Mouse (Mus musculus): Measurements from ENCODE around the gene Crtc2. TPM values are rescaled to one million over a fixed set of nuclear protein-coding genes. Genes with fewer than 3 reads are reported as not detected.
"Not testable (repeated sequence)": the region's sequence is repeated elsewhere in the genome, so short reads cannot be mapped to it uniquely, and the experiment has no call there.

Crtc2 gene
- total RNA-seq, 4 experiments from 2014 or later: 39.7 to 43.8 (median 42.8) TPM

DNA sequence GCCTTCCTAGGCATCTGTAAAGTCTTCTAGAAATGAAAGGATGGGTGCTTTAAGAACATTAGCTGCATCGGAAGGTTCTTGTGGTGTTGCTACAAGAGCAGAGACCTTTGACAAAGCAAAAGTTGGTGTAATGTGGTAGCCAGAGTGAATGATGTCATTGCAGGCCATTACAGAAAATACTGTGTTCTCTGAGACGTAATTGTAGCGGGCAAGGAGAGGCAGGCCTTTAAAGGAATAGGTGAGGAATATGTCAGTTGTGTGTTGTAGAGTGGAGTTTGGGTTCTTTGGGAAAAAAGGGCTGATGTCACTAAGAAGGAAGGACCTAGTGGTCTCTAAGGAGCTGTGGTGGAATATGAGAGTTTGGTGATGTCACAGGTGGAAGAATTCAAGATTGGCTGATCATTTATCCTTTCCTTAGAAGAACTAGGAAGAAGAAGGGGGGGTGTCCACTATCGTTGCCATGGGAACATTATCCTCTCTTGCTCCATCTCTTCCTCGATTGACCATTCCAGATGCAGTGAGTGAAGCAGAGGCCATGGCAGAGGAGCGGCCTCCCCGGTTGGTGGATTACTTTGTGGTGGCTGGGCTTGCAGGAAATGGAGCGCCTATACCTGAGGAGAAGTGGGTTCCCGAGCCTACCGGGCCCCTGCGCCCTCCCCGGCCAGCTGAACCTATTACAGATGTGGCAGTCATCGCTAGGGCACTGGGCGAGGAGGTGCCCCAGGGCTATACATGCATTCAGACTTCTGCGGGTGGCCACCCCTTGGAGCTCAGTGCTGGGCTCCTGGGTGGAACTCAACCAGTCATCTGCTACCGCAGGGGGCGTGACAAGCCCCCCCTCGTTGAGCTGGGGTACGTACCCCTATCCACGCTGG lies 13.2 kb downstream of the Crtc2 start:
- no peak for DNase-seq (ENCODE audit: low spot score in 2 of 2)

DNA sequence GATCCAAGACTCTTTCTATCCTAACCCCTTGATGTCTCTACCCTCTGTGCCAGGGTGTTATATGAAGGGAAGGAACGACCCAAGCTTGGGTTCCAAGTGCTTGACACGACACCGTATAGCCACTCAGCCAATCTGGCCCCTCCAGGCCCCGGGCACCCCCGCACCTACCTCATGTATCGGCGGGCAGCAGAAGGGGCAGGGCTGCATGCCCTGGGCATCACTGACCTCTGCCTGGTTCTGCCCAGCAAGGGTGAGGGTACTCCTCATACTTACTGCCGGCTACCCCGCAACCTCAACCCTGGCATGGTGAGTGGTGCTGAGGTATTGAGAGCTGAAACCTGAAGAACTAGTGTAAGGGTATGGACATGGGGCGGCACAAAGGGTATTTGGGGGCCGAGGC lies 14.2 kb downstream of the Crtc2 start:
- no peak for DNase-seq (ENCODE audit: low spot score in 2 of 2)

DNA sequence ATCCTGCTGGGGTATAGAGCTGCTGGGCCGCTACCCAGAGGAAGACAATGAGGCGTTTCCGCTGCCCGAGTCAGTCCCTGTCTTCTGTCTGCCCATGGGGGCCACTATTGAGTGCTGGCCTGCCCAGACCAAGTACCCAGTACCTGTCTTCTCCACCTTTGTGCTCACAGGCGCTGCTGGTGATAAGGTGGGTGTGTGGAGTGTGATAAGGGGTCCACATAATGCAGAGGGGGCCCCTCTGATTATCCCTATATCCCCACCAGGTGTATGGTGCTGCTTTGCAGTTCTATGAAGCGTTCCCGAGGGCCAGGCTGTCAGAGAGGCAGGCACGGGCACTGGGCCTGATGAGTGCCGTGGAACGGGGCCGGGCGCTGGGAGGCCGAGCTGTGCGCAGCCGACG lies 15.0 kb downstream of the Crtc2 start:
- no peak for DNase-seq (ENCODE audit: low spot score in 2 of 2)

GRCm38 (mm10) chr3:90270784-90271183 lies 16.8 kb downstream of the Crtc2 start:
- no peak for DNase-seq (ENCODE audit: low spot score in 2 of 2)

- DNase-seq (ENCODE audit: low spot score in 2 of 2): no peak
Observed at GRCm38 (mm10) chr3:90272170-90272569, 18.2 kb downstream of the Crtc2 start.

DNA sequence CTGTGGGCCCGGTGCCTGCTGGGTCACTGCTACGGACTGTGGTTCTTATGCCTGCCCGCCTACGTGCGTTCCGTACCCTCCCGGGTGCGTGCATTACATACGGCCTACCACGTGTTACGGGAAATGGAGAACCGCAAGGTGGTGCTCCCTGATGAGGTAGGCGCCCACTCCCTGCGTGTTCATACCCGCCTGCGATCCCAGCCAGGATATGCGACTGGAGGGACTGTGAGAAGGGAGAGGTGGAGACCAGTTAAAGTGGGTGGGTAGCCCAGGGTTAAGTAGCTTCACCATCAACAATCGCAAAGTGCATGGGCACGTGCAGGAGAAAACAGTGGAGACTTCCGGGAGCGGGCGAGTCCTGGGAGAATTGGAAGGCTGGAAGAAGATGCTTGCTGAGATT lies 19.9 kb downstream of the Crtc2 start:
- no peak for DNase-seq (ENCODE audit: low spot score in 2 of 2)

DNA sequence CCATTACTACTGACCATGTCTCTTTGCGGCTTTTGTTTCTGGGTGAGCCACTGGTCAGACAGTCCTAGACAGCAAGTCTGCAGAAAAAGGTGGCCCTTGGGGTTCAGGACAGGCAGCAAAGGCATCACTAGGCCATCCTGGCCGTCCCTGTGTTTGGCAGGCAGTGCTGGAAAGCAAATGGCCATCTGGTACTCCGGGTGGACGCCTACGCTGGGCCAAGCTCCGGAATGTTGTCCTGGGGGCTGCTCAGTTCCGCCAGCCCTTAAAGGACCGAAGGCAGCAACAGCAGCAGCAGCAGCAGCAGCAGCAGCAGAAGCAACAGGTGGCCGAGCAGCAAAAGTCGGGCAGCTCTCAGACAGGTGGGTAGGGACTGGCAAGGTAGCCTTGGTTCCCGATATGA lies 21.3 kb downstream of the Crtc2 start:
- DNase-seq (ENCODE audit: low spot score in 2 of 2): no peak

GRCm38 (mm10) chr3:90276858-90277257 lies 22.9 kb downstream of the Crtc2 start:
- DNase-seq (ENCODE audit: low spot score in 2 of 2): no peak

DNA sequence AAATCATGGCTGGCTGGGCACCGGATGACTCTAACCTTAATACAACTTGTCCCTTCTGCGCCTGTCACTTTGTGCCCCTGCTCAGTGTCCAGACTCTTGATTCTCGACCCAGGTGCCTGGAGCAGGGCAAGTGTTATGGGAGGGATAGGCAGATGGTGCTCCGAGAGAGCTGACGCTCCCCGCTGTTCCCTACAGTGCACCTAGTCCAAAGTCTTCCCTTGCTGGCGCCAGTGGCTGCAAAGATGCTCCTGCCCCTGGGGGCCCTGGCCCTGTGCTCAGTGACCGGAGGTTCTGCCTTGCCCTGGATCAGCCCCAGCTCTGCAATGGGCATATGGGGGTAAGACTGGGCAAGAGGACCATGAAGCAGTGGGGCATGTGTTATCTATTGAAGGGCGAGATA lies 23.8 kb downstream of the Crtc2 start:
- no peak for DNase-seq (ENCODE audit: low spot score in 2 of 2)

GRCm38 (mm10) chr3:90278211-90278610 lies 24.2 kb downstream of the Crtc2 start:
- no peak for DNase-seq (ENCODE audit: low spot score in 2 of 2)

GRCm38 (mm10) chr3:90279216-90279615 lies 25.3 kb downstream of the Crtc2 start:
- no peak for DNase-seq (ENCODE audit: low spot score in 2 of 2)

GRCm38 (mm10) chr3:90279743-90280142 lies 25.8 kb downstream of the Crtc2 start:
- DNase-seq (ENCODE audit: low spot score in 2 of 2): no peak

- DNase-seq (ENCODE audit: low spot score in 2 of 2): no peak
Observed at GRCm38 (mm10) chr3:90280708-90281107, 26.7 kb downstream of the Crtc2 start.

- no peak for DNase-seq (ENCODE audit: low spot score in 2 of 2)
Observed at GRCm38 (mm10) chr3:90284150-90284549, 30.2 kb downstream of the Crtc2 start.

DNA sequence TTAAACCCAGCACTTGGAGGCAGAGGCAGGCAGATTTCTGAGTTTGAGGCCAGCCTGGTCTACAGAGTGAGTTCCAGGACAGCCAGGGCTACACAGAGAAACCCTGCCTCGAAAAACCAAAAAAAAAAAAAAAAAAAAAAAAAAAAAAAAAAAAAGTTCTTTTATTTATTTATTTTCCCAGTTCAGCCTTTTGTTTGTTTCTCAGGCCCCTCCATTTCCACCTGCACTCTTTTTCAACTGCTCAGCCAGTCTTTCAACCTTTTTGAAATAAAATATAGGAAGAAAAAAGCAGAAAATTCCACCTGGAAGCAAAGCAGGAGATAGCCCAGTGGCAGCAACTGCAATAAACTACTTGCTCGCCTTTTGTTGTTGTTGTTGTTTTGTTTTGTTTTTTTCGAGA lies 35.4 kb downstream of the Crtc2 start:
- DNase-seq (ENCODE audit: low spot score in 2 of 2): not testable (repeated sequence)

- no peak for DNase-seq (ENCODE audit: low spot score in 2 of 2)
Observed at GRCm38 (mm10) chr3:90290602-90291001, 36.6 kb downstream of the Crtc2 start.

DNA sequence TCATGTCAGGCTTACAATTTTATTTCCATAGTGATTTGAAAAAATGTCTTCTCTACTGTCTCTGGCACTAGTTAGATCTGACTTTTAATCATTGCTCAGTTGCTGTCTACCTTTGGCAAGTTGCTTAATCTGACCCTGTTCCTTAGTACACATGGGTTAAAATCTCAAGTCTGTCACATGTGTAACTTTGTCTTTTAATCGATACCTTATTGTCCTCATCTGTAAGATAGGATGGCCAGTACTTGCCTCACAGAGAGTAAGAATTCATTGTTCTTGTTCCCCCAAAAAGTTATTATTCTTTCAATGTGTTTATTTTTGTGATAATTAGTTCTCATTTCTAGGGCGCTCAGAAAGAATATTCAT lies 38.0 kb downstream of the Crtc2 start:
- DNase-seq (ENCODE audit: low spot score in 2 of 2): no peak

DNA sequence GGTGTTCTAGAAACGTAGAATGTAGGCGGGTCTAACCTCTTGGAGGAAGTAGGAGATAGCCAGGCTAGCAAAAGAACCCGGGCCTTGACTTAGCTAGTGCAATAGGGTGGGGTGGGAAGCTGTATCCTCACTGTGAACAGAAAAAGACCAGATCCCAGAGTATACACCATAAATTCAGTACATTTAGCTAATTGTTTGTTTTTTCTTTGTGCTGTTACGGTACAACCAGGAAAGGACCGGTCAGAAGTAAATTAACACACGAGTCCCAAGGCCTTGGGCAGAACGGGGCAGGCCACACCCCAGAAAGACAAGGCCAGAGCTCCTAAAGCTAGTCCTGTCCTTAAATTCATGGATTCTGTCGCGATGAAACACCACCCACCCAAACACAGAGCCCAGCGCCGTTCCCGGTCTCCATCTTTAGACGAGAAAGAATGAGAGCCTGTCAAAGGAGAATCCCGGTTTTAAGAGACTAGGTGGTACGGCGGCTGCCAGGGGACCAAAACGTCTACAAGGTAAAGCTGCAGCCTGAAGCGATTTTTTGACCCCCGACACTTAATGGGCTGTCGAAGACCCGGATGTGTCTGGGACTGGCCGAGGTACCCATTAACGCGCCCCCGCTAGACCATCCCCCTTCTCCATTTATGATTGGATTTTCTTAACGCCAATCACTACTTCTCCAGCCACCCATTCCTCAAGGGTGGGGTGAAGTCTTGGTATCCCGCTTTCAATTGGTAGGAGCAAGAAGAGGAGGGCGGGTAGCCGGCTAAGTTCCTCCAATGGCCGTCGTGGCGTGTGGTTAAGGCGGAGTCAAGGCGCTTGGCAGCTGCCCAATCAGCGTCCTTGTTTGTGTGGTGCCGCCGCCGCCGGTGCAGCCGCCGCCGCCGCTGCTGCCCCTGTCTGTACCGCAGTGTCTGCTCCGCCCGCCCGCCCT lies 38.6 kb downstream of the Crtc2 start, which contains the start of gene Gatad2b:
TSS of gene Gatad2b (plus strand) at position 834 of the 931 bp plus-strand sequence.
- peak; percentile 99 to 100 for DNase-seq (ENCODE audit: low spot score in 2 of 2)

DNA sequence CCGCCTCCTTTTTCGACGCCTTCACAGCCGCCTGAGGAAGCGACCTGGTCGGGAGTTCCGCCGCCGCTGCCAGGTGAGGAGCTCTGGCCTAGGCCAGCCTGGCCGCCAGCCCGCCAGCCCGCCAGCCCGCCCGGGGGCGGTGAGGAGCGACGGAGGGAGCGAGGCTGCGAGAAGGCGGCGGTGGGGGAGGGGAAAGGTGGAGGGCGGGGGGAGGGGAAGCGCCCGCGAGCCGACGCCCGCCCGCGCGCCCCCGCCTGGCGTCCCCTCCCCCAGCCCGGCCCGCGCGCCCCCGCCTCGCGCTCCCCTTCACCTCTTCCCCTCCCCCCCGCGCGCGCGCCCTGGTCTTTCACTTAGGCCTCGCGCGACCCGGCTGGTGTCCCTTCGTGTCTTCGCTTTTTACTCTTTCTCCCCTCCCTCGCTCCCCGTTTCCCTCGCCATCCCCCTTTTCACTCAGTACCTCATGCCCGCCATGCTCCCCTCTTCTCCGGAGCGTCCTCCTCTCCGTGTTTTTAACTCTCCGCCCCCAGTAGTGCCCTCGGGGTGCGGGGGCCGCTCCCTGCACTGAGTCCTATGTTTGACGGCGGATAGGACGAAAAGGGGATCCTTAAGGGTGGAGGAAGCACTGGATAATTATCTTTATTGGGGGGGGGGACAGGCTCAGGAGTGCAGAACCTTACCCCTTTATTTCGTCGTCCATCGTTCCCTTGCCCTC lies 39.5 kb downstream of the Crtc2 start:
- peak in 1 of 2 experiments; percentile 19 for DNase-seq (ENCODE audit: low spot score in 2 of 2)

DNA sequence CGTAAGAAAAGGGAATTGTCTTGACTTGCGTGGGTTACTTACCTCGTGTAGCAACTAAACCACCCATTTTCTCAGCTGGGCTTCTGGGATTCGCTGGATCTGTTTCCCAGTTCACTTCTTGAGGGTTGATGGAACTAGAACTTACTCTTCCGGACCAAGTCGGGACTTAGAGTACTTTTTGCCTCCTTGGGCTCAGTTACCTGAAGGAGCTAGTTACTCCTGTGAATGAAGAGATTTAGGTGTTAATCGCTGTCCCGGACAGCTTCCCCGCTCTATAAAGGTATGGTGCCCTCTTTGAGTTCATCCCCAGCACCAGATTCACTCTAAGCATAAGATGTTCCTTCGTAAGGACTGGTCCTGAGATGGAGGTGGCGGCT lies 40.1 kb downstream of the Crtc2 start:
- DNase-seq (ENCODE audit: low spot score in 2 of 2): no peak

- no peak for DNase-seq (ENCODE audit: low spot score in 2 of 2)
Observed at GRCm38 (mm10) chr3:90294651-90295050, 40.7 kb downstream of the Crtc2 start.

- no peak for DNase-seq (ENCODE audit: low spot score in 2 of 2)
Observed at GRCm38 (mm10) chr3:90305801-90306200, 51.8 kb downstream of the Crtc2 start.

Data from layer of hippocampus, adult 8-10 months (tissue).